In genomic region chr5:92076273-92076672, GRCm38 (mm10) we compare ENCODE assay signal across 19 mouse cellular contexts. TPM values are rescaled to one million over a fixed set of nuclear protein-coding genes. Genes with fewer than 3 reads are reported as not detected.
A peak's percentile ranks its signal among the peaks of the same experiment; 100 is the strongest.
DNase-seq lines count a peak whose midpoint lies in the region; ATAC-seq and TF ChIP-seq lines count a peak whose summit lies in the region.
"Had no signal": no experiment of that assay in that cellular context is flagged by ENCODE, and none has a peak within 500 bp of the region (broad histone marks: within the 10 kb centered on the region; RNA-seq: fewer than 3 reads in every experiment).

No protein-coding gene starts in this region.

- no peak overlapping the region for H3K27ac ChIP-seq in layer of hippocampus, adult 2 months
- H3K27ac ChIP-seq: embryonic facial prominence, embryonic 12.5 days; hindbrain, embryonic 13.5 days; intestine, embryonic 15.5 days; liver, embryonic 15.5 days; neural tube, embryonic 13.5 days had no signal

- H3K4me3 ChIP-seq in layer of hippocampus, adult 2 months = no peak overlapping the region
- H3K4me3 ChIP-seq: embryonic facial prominence, embryonic 12.5 days; hindbrain, embryonic 13.5 days; intestine, embryonic 15.5 days; liver, embryonic 15.5 days; neural tube, embryonic 13.5 days had no signal

- TF ChIP-seq CTCF in layer of hippocampus, adult 2 months (conservative IDR thresholded peaks at IDR 0.05) = peak; percentile 59

- ATAC-seq in CD4-positive, CD25-positive, alpha-beta regulatory T cell, adult 4 months = no peak
- no peak for ATAC-seq in megakaryocyte, adult 5-6 weeks (ENCODE audit: poor library complexity, severe bottlenecking)
- ATAC-seq: forebrain, embryonic 16.5 days; intestine, embryonic 15.5 days had no signal

- peak; percentile 53 for DNase-seq in CD4-positive, CD25-positive, alpha-beta regulatory T cell, adult 2 months (ENCODE audit: low read depth, low spot score)
- no peak for DNase-seq in layer of hippocampus, adult 2 months (ENCODE audit: low spot score in 2 of 2)
- no peak for DNase-seq in layer of hippocampus, adult 9-11 months
- peak; percentile 48 for DNase-seq in ES-CJ7 (ENCODE audit: low read depth, low spot score)
- peak; percentile 46 for DNase-seq in naive thymus-derived CD4-positive, alpha-beta T cell, adult 2 months (ENCODE audit: low read depth)
- no peak for DNase-seq in kidney, postnatal 14 days
- DNase-seq: adrenal gland, postnatal 10 days; cerebellum, adult 9-10 months; gastrocnemius, postnatal 10 days; heart, adult 18-20 months; thymus, postnatal 36 days had no signal

RNA-seq across cellular contexts. Expression of gene G3bp2, which starts 7.2 kb away (rescaled TPM):
- 100 to 1,000 TPM; 210 to 252 TPM for polyA plus RNA-seq in CD4-positive, CD25-positive, alpha-beta regulatory T cell, adult 4 months (2017; shearing (Covaris generic))
- total RNA-seq in layer of hippocampus, adult 2 months (2021) = 100 to 1,000 TPM; 233 to 246 TPM
- total RNA-seq in megakaryocyte, adult 5-6 weeks (2015) = 79.8 and 83.1 TPM in 2 replicates
- 107 and 112 TPM in 2 replicates for total RNA-seq in megakaryocyte, adult 5-6 weeks (2017)

RNA-seq across cellular contexts. Expression of gene Cdkl2, which starts 32.6 kb away (rescaled TPM):
- polyA plus RNA-seq in CD4-positive, CD25-positive, alpha-beta regulatory T cell, adult 4 months (2017; shearing (Covaris generic)) = 1 to 10 TPM; 1.4 to 2.1 TPM
- total RNA-seq in layer of hippocampus, adult 2 months (2021) = 10 to 100 TPM; 36.2 to 38.0 TPM
- total RNA-seq in megakaryocyte, adult 5-6 weeks (2015) = 0.84 TPM in 1 of 2 replicates, not detected in the other
- 0.20 and 0.95 TPM in 2 replicates for total RNA-seq in megakaryocyte, adult 5-6 weeks (2017)

Comparison
In these comparisons a context has a peak if more than half of its experiments do, and no peak if none do; other contexts are left out.
1. DNase-seq: peak in CD4-positive, CD25-positive, alpha-beta regulatory T cell, adult 2 months (single experiment), ES-CJ7 (single experiment) and naive thymus-derived CD4-positive, alpha-beta T cell, adult 2 months (single experiment); none in layer of hippocampus, adult 2 months (0 of 2), layer of hippocampus, adult 9-11 months (single experiment) and kidney, postnatal 14 days (single experiment).
2. RNA of gene Cdkl2, which starts 32.6 kb away (total RNA-seq): 36.2 to 38.0 TPM in layer of hippocampus, adult 2 months; 0.20 to 0.95 TPM in megakaryocyte, adult 5-6 weeks; every median in the first group is over 10 times any median in the second.